Mouse (Mus musculus) thymus, adult 2 months (tissue): ENCODE measurements around the gene Rap1gap2. TPM values are rescaled to one million over a fixed set of nuclear protein-coding genes. Genes with fewer than 3 reads are reported as not detected.

Experiments
- DNase-seq: peaks from one replicate; pipeline ENCODE4 v3.0.0; 2021
- H3K27ac ChIP-seq: fragments of 200-500 bp; 2 replicates; pipeline ENCODE4 v1.5.1; 2012; ENCODE audit warnings: low read length, control low read depth; ENCODE audit not compliant: control insufficient read depth, insufficient read depth
- H3K27me3 ChIP-seq: fragments of 200-500 bp; 2 replicates; pipeline ENCODE4 v1.6.1; 2012; ENCODE audit warnings: mild to moderate bottlenecking, low read length, moderate library complexity, mixed read lengths; ENCODE audit not compliant: control insufficient read depth, insufficient read depth
- H3K36me3 ChIP-seq: fragments of 200-500 bp; 2 replicates; pipeline ENCODE4 v1.6.1; 2012; ENCODE audit warnings: mild to moderate bottlenecking, low read length, moderate library complexity; ENCODE audit not compliant: control insufficient read depth, insufficient read depth
- H3K4me1 ChIP-seq: fragments of 200-500 bp; replicated peaks from 2 replicates; pipeline ENCODE4 v1.6.1; 2012; ENCODE audit warnings: low read length; ENCODE audit not compliant: control insufficient read depth, insufficient read depth
- H3K4me3 ChIP-seq: fragments of 200-500 bp; 2 replicates; pipeline ENCODE4 v1.5.1; 2012; ENCODE audit warnings: mild to moderate bottlenecking, low read length, control low read depth, moderate library complexity; ENCODE audit not compliant: control insufficient read depth, insufficient read depth
- CTCF ChIP-seq: fragments of 200-500 bp; IDR thresholded peaks from 2 replicates; pipeline ENCODE4 v1.5.1; 2012; ENCODE audit warnings: mild to moderate bottlenecking, control low read depth, low read length, moderate library complexity, borderline replicate concordance; ENCODE audit not compliant: control insufficient read depth, poor library complexity, insufficient read depth; ENCODE audit errors: extremely low read depth
- POLR2A ChIP-seq: fragments of 200-500 bp; IDR thresholded peaks from 2 replicates; pipeline ENCODE4 v1.6.1; 2012; ENCODE audit warnings: mild to moderate bottlenecking, low read length, control low read depth, moderate library complexity; ENCODE audit not compliant: control insufficient read depth, poor library complexity, insufficient read depth; ENCODE audit errors: extremely low read depth
- WGBS: fragments of 180-500 bp; shearing (Covaris S2); methylation state at CpG from one replicate; pipeline ENCODE4 v1.1.7; 2018; 5-methylcytosine and 5-hydroxymethylcytosine counted together
- polyA plus RNA-seq: library from polyadenylated mRNA; depleted of rRNA; stranded (reverse); fragments of >200 nt; gene quantifications from 2 replicates; pipeline ENCODE4 v1.2.3, GENCODE M21; 2012

The Rap1gap2 gene
- polyA plus RNA-seq, 1 experiment, result 7.0 TPM

GRCm38 (mm10) chr11:74557456-74558230, 53.1 kb downstream of the Rap1gap2 start:
- TF ChIP-seq CTCF, result no peak
- no peak for TF ChIP-seq POLR2A
- H3K4me3 ChIP-seq, result no peak overlapping the region
- WGBS, result 84% methylated on average over 11 of the region's 11 CpGs
- no peak overlapping the region for H3K27ac ChIP-seq
- peaks cover 18% of the 10 kb centered on the region for H3K4me1 ChIP-seq
- no peaks in the 10 kb centered on the region for H3K27me3 ChIP-seq
- no peaks in the 10 kb centered on the region for H3K36me3 ChIP-seq
- no peak for DNase-seq

- peaks cover 18% of the 10 kb centered on the region for H3K4me1 ChIP-seq
- no peak overlapping the region for H3K27ac ChIP-seq
- TF ChIP-seq POLR2A, result no peak
These were observed 54.9 kb downstream of the Rap1gap2 start for GRCm38 (mm10) chr11:74555716-74556374.

GRCm38 (mm10) chr11:74554683-74555341, 55.9 kb downstream of the Rap1gap2 start:
- H3K4me3 ChIP-seq, result no peak overlapping the region
- no peaks in the 10 kb centered on the region for H3K36me3 ChIP-seq
- TF ChIP-seq POLR2A (no peak), CTCF (no peak)
- WGBS, result 33% methylated on average over 15 of the region's 15 CpGs
- no peak overlapping the region for H3K27ac ChIP-seq
- DNase-seq, result no peak
- H3K4me1 ChIP-seq, result peaks cover 18% of the 10 kb centered on the region
- no peaks in the 10 kb centered on the region for H3K27me3 ChIP-seq

More at GRCm38 (mm10) chr11:74555716-74556374, 54.9 kb downstream of the Rap1gap2 start:
- Histone ChIP-seq H3K4me3 (no peak overlapping the region), H3K36me3 (no peaks in the 10 kb centered on the region), H3K27me3 (no peaks in the 10 kb centered on the region)
- WGBS, result 4% methylated on average over 9 of the region's 9 CpGs
- DNase-seq, result peak; percentile 81

- Histone ChIP-seq H3K4me1 (peaks cover 30% of the 10 kb centered on the region), H3K4me3 (no peak overlapping the region), H3K27me3 (no peaks in the 10 kb centered on the region), H3K36me3 (no peaks in the 10 kb centered on the region), H3K27ac (no peak overlapping the region)
- no peak for DNase-seq
- WGBS, result 78% methylated on average over 6 of the region's 6 CpGs
- TF ChIP-seq CTCF (no peak), POLR2A (no peak)
These were observed 59.1 kb downstream of the Rap1gap2 start for GRCm38 (mm10) chr11:74551568-74551967.

GRCm38 (mm10) chr11:74550615-74551102, 60.1 kb downstream of the Rap1gap2 start:
- Histone ChIP-seq H3K4me3 (no peak overlapping the region), H3K27ac (no peak overlapping the region), H3K27me3 (no peaks in the 10 kb centered on the region), H3K36me3 (no peaks in the 10 kb centered on the region), H3K4me1 (peaks cover 24% of the 10 kb centered on the region)
- no peak for DNase-seq
- 59% methylated on average over 5 of the region's 5 CpGs for WGBS
- TF ChIP-seq POLR2A, result no peak
- TF ChIP-seq CTCF, result no peak

GRCm38 (mm10) chr11:74548781-74549382, 61.8 kb downstream of the Rap1gap2 start:
- DNase-seq, result no peak
- no peak for TF ChIP-seq CTCF
- no peak for TF ChIP-seq POLR2A
- WGBS, result 92% methylated on average over 7 of the region's 7 CpGs

More at GRCm38 (mm10) chr11:74548781-74549382, 61.8 kb downstream of the Rap1gap2 start:
- no peaks in the 10 kb centered on the region for H3K27me3 ChIP-seq
- no peak overlapping the region for H3K4me3 ChIP-seq
- peaks cover 15% of the 10 kb centered on the region for H3K4me1 ChIP-seq
- no peak overlapping the region for H3K27ac ChIP-seq
- no peaks in the 10 kb centered on the region for H3K36me3 ChIP-seq
